In the genomic region with DNA sequence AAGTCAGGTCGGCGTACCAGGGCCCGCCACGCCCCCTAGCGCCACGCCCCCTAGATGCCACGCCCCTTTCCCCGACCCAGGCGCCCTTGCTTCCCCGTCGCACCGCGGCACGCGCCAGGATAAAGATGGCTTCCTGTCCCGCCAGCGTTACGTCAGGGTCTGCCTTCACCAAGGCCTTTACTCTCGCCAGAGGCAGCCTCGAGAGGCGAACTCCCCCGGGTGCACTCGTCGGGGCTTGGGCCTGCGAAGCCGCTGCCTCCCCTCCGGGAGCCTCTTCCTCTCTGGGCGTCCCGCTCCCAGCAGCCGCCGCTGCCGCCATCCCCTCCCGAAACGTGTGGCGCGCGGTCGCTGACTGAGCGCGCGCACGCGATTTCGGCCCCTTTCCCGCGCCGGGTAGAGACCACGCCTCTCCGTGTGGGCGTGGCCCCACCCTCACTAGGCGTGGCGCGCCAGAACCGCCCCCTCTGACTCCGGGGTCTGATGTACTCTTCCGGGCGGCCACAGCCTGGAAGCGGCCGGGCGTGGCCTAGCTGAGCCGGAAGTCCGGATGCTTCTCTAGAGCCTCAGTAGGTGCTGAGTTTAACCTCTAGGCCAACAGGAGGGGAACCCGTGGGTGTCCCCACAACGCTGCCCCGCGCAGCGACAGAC, we compare ENCODE assay signal across 8 mouse cellular contexts. TPM values are rescaled to one million over a fixed set of nuclear protein-coding genes. Genes with fewer than 3 reads are reported as not detected.
DNase-seq lines count a peak whose midpoint lies in the region; ATAC-seq and TF ChIP-seq lines count a peak whose summit lies in the region.

No protein-coding gene starts in this region.

- peak; percentile 99 for ATAC-seq in hindbrain, postnatal 0 days
- peak; percentile 95 for ATAC-seq in megakaryocyte, adult 5-6 weeks (ENCODE audit: poor library complexity, severe bottlenecking)

- no peaks in the 10 kb centered on the region for H3K4me1 ChIP-seq in hindbrain, postnatal 0 days (ENCODE audit: insufficient read depth, low read length)

- H3K27ac ChIP-seq in hindbrain, postnatal 0 days = peak overlapping the region; percentile 89
- H3K27ac ChIP-seq in left cerebral cortex, adult 2 months = peak overlapping the region; percentile 89

- no peaks in the 10 kb centered on the region for H3K27me3 ChIP-seq in hindbrain, postnatal 0 days (ENCODE audit: insufficient read depth, low read length)

- peak overlapping the region; percentile 53 for H3K4me2 ChIP-seq in hindbrain, postnatal 0 days (ENCODE audit: low read depth, low read length)

- WGBS in hindbrain, postnatal 0 days = 1% methylated on average over 65 of the region's 67 CpGs

- peak; percentile 98 for DNase-seq in T-cell, adult 2 months (ENCODE audit: low spot score)
- peak; percentile 85 to 88 for DNase-seq in cerebellum, postnatal 36 days
- DNase-seq in gastrocnemius, adult 18-20 months (ENCODE audit: low spot score) = peak; percentile 93
- peak; percentile 96 for DNase-seq in hindbrain, postnatal 0 days (ENCODE audit: low spot score)
- DNase-seq in left cerebral cortex, adult 2 months (ENCODE audit: extremely low spot score in 1 of 2, low spot score in 2 of 2) = peak; percentile 89 to 90
- DNase-seq in right cerebral cortex, adult 2 months (ENCODE audit: low spot score in 2 of 2) = peak; percentile 83 to 91
- peak; percentile 97 for DNase-seq in urinary bladder, postnatal 14 days (ENCODE audit: low spot score)

- peak; percentile 27; the same call in 1 of the 2 replicates for TF ChIP-seq CTCF in hindbrain, postnatal 0 days (IDR thresholded peaks at IDR 0.05; ENCODE audit: low read depth)
- peak; percentile 5; the same call in 1 of the 2 replicates for TF ChIP-seq CTCF in left cerebral cortex, adult 2 months (IDR thresholded peaks at IDR 0.05)

- intact Hi-C loops in left cerebral cortex, adult 2 months (cut with DNase I) = no loop called here

- H3K9me3 ChIP-seq in hindbrain, postnatal 0 days (ENCODE audit: low read length) = no peaks in the 10 kb centered on the region

- H3K9ac ChIP-seq in hindbrain, postnatal 0 days (replicated peaks; ENCODE audit: low read length) = peak overlapping the region; percentile 74

- no peaks in the 10 kb centered on the region for H3K36me3 ChIP-seq in hindbrain, postnatal 0 days (ENCODE audit: insufficient read depth, low read length)

- H3K4me3 ChIP-seq in hindbrain, postnatal 0 days (ENCODE audit: low read length) = peak overlapping the region; percentile 64
- peak overlapping the region; percentile 88 for H3K4me3 ChIP-seq in left cerebral cortex, adult 2 months

RNA-seq across cellular contexts. Expression of a gene that starts 52.5 kb away (rescaled TPM):
- total RNA-seq in gastrocnemius, adult 18-20 months (2021) = 10 to 100 TPM; 14.4 to 20.1 TPM
- 55.7 and 68.4 TPM in 2 replicates for total RNA-seq in hindbrain, postnatal 0 days (2014; rRNA removed)
- polyA plus RNA-seq in hindbrain, postnatal 0 days (2015; fragmentation: Nextera tagmentation; extraction: Ambion mirVana) = 136 and 142 TPM in 2 replicates
- total RNA-seq in left cerebral cortex, adult 2 months (2021) = 10 to 100 TPM; 26.0 to 31.6 TPM
- 57.2 and 72.8 TPM in 2 replicates for total RNA-seq in megakaryocyte, adult 5-6 weeks (2015)
- total RNA-seq in megakaryocyte, adult 5-6 weeks (2017) = 28.1 and 28.6 TPM in 2 replicates

Comparison
In these comparisons a context has a peak if more than half of its experiments do, and no peak if none do; other contexts are left out.
1. Peak in every context shown above with its lines: DNase-seq, ATAC-seq, H3K4me3 ChIP-seq and H3K27ac ChIP-seq.